Mouse (Mus musculus): Measurements from ENCODE around the gene Pzp.

The Pzp gene

GRCm38 (mm10) chr6:128526601-128527000, at the start of gene Pzp:
TSS of gene Pzp (minus strand) at chr6:128526720.
- no peak for DNase-seq (ENCODE audit: low spot score)

GRCm38 (mm10) chr6:128566589-128566988, 40.1 kb upstream of the Pzp start:
- DNase-seq (ENCODE audit: low spot score) = no peak

GRCm38 (mm10) chr6:128554049-128554448, 27.5 kb upstream of the Pzp start:
- no peak for DNase-seq (ENCODE audit: low spot score)

- DNase-seq (ENCODE audit: low spot score) = no peak
Measured at GRCm38 (mm10) chr6:128549463-128550452, 23.2 kb upstream of the Pzp start.

- DNase-seq (ENCODE audit: low spot score) = no peak
Measured at GRCm38 (mm10) chr6:128548532-128548931, 22.0 kb upstream of the Pzp start.

- no peak for DNase-seq (ENCODE audit: low spot score)
Measured at GRCm38 (mm10) chr6:128545402-128545801, 18.9 kb upstream of the Pzp start.

- peak; percentile 9 for DNase-seq (ENCODE audit: low spot score)
Measured at GRCm38 (mm10) chr6:128543226-128543625, 16.7 kb upstream of the Pzp start.

- no peak for DNase-seq (ENCODE audit: low spot score)
Measured at GRCm38 (mm10) chr6:128535250-128535649, 8.7 kb upstream of the Pzp start.

- no peak for DNase-seq (ENCODE audit: low spot score)
Measured at GRCm38 (mm10) chr6:128533296-128533695, 6.8 kb upstream of the Pzp start.

GRCm38 (mm10) chr6:128532701-128533100, 6.2 kb upstream of the Pzp start:
- no peak for DNase-seq (ENCODE audit: low spot score)

- DNase-seq (ENCODE audit: low spot score) = no peak
Measured at GRCm38 (mm10) chr6:128528491-128528890, 2.0 kb upstream of the Pzp start.

- DNase-seq (ENCODE audit: low spot score) = no peak
Measured at GRCm38 (mm10) chr6:128527110-128527509, 590 bp upstream of the Pzp start.

- no peak for DNase-seq (ENCODE audit: low spot score)
Measured at GRCm38 (mm10) chr6:128525801-128526200, 719 bp downstream of the Pzp start.

- no peak for DNase-seq (ENCODE audit: low spot score)
Measured at GRCm38 (mm10) chr6:128523360-128523759, 3.2 kb downstream of the Pzp start.

- no peak for DNase-seq (ENCODE audit: low spot score)
Measured at GRCm38 (mm10) chr6:128519159-128519558, 7.4 kb downstream of the Pzp start.

- DNase-seq (ENCODE audit: low spot score) = no peak
Measured at GRCm38 (mm10) chr6:128505676-128506236, 20.8 kb downstream of the Pzp start.

GRCm38 (mm10) chr6:128504743-128505142, 21.8 kb downstream of the Pzp start:
- DNase-seq (ENCODE audit: low spot score) = no peak

- no peak for DNase-seq (ENCODE audit: low spot score)
Measured at GRCm38 (mm10) chr6:128495346-128495745, 31.2 kb downstream of the Pzp start.

- DNase-seq (ENCODE audit: low spot score) = no peak
Measured at GRCm38 (mm10) chr6:128494646-128495331, 31.7 kb downstream of the Pzp start.

GRCm38 (mm10) chr6:128491916-128492315, 34.6 kb downstream of the Pzp start:
- DNase-seq (ENCODE audit: low spot score) = no peak

GRCm38 (mm10) chr6:128490141-128490540, 36.4 kb downstream of the Pzp start:
- DNase-seq (ENCODE audit: low spot score) = no peak

GRCm38 (mm10) chr6:128487736-128488135, 38.8 kb downstream of the Pzp start:
- no peak for DNase-seq (ENCODE audit: low spot score)
